Mouse (Mus musculus) embryonic facial prominence, embryonic 12.5 days (tissue): ENCODE data around the gene Rcor2. TPM values are rescaled to one million over a fixed set of nuclear protein-coding genes. Genes with fewer than 3 reads are reported as not detected.

ENCODE experiments used
- ATAC-seq: fragments of 200-750 bp; cut with Nextera tagmentation; 2 replicates; pipeline ENCODE4 v1.8.0; 2017; ENCODE audit not compliant: insufficient number of reproducible peaks, insufficient read depth, low FRiP score, low TSS enrichment
- H3K27ac ChIP-seq: fragments of 300-500 bp; sonication (generic); 2 replicates; pipeline ENCODE4 v1.5.1; 2016; ENCODE audit warnings: mild to moderate bottlenecking
- H3K27me3 ChIP-seq: fragments of 300-500 bp; sonication (generic); 2 replicates; pipeline ENCODE4 v1.6.1; 2016; ENCODE audit warnings: mild to moderate bottlenecking, moderate library complexity
- H3K36me3 ChIP-seq: fragments of 300-500 bp; sonication (generic); 2 replicates; pipeline ENCODE4 v1.6.1; 2016; ENCODE audit warnings: mild to moderate bottlenecking
- H3K4me1 ChIP-seq: fragments of 300-500 bp; sonication (generic); 2 replicates; pipeline ENCODE4 v1.6.1; 2016
- H3K4me2 ChIP-seq: fragments of 300-500 bp; sonication (generic); replicated peaks from 2 replicates; pipeline ENCODE4 v1.6.1; 2016; ENCODE audit warnings: mild to moderate bottlenecking, moderate library complexity
- H3K4me3 ChIP-seq: fragments of 300-500 bp; sonication (generic); 2 replicates; pipeline ENCODE4 v1.5.1; 2016; ENCODE audit warnings: mild to moderate bottlenecking
- H3K9ac ChIP-seq: fragments of 300-500 bp; sonication (generic); 2 replicates; pipeline ENCODE4 v1.6.1; 2016; ENCODE audit warnings: mild to moderate bottlenecking, moderate library complexity
- H3K9me3 ChIP-seq: fragments of 300-500 bp; sonication (generic); 2 replicates; pipeline ENCODE4 v1.6.1; 2016; ENCODE audit warnings: mild to moderate bottlenecking, moderate library complexity
- WGBS: fragments of 180-500 bp; shearing (Covaris S2); methylation state at CpG from one replicate; pipeline ENCODE4 v1.1.7; 2016; 5-methylcytosine and 5-hydroxymethylcytosine counted together
- polyA plus RNA-seq: library from polyadenylated mRNA; unstranded; fragments of >200 nt; fragmentation: Nextera tagmentation; extraction: Ambion mirVana; gene quantifications from 2 replicates; pipeline ENCODE4 v1.2.1, GENCODE M21; 2016

The Rcor2 gene
- polyA plus RNA-seq, 1 experiment from 2014 or later = 43.5 TPM

DNA sequence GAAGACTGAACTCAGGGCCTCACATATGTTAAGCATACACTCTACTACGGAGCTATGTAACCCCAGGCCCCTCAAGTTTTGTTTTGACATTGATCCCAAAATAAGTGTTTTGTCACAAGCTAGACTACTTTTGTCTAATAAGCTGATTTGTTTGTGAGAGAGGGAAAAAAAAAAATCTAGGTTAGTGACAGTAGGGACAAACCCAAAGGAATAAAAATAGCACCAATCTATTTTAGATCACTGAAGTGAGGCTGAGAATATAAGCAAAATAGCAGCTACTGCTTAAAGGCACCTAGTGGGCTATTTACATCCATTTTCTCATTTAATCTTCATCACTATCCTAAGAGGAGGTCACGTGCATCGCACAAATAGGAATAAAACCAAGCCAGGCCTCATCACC lies 27.6 kb upstream of the Rcor2 start:
- Histone ChIP-seq H3K27me3 (no peaks in the 10 kb centered on the region), H3K36me3 (0 out of 2 replicates have a peak, but pooled peaks cover 6% of the 10 kb centered on the region), H3K4me2 (peak overlapping the region; percentile 79), H3K27ac (no peak overlapping the region), H3K4me3 (peak overlapping the region; percentile 68; the same call in 1 of the 2 replicates), H3K9me3 (no peaks in the 10 kb centered on the region), H3K4me1 (peaks cover 11% of the 10 kb centered on the region), H3K9ac (peak overlapping the region; percentile 78)
- no peak for ATAC-seq
- WGBS = 86% methylated on average over 3 of the region's 3 CpGs

DNA sequence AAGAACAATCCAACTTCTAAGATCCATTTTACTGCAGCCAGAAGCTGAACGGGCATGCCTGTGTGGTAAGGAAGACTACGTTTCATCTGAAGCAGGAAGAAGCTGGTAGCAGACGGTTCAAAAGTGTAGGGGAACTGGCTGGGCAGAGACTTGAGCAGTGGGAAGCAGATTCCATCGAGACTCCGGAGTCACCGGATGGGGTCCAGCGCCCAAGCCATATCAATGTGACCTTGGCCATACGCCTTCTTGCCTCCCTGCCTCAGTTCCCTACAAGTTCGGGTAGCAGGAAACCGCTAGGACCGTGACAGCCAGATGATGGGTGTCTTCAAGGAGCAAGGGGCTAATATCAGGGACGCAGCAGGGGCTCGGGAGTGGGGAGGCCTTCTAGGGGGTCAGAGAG lies 26.8 kb upstream of the Rcor2 start:
- Histone ChIP-seq H3K9ac (peak overlapping the region; percentile 78), H3K27me3 (no peaks in the 10 kb centered on the region), H3K27ac (peak overlapping the region; percentile 81), H3K4me1 (peaks cover 11% of the 10 kb centered on the region), H3K4me3 (peak overlapping the region; percentile 68), H3K4me2 (peak overlapping the region; percentile 79), H3K9me3 (no peaks in the 10 kb centered on the region), H3K36me3 (0 out of 2 replicates have a peak, but pooled peaks cover 6% of the 10 kb centered on the region)
- ATAC-seq = no peak
- WGBS = 4% methylated on average over 13 of the region's 13 CpGs

DNA sequence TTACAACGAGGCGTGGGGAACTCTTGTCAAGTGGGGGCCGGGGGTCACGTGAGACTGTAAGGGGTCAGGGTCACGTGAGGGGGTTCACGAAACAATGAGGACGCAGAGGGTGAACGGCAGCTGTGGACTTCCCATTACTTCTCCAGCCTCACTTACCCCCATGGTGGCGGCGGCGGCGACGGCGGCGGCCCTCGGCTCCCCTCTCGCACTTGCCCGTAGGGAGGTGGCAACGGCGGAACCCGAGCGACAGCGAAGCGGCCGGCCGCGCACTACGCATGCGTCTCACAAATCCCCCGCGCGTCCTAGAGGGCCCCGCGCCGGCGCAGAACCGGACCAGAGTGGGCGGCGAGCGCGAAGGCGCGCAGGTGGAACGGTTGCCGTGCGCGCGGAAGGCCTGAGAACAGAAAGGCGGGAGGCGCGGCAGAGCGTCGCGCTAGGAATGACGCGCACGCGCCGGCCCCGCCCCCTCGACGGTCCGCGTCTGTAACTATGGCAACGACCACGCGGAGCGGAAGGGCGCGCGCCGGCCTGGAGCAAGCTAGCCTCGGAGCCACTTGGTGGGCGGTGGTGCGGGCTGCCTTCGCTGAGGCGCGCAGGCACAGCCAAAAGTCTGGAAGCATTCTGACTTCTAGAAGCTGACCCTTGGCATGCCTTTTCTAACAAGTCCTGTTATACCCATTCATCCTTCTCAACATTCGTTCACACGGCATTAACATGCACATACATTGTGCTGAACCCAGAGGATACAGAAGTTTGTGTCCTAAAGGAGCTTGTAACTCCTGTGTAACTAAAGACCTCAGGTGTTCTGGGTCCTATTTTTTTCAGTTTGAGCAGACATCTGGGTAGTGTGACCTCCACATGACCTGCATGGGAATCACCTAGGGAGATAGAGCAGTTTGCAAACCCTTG lies 26.1 kb upstream of the Rcor2 start, which contains the start of gene Naa40:
Gene Naa40, minus strand, starts transcription at position 402 of the 909 bp plus-strand sequence.
- Histone ChIP-seq H3K27ac (peak within 1 kb of the TSS; percentile 81), H3K9ac (peak within 1 kb of the TSS; percentile 78), H3K9me3 (no peaks in the 10 kb centered on the region), H3K4me2 (peak within 1 kb of the TSS; percentile 79), H3K4me3 (peak within 1 kb of the TSS; percentile 68), H3K4me1 (peaks cover 11% of the 10 kb centered on the region), H3K36me3 (0 out of 2 replicates have a peak, but pooled peaks cover 6% of the 10 kb centered on the region), H3K27me3 (no peaks in the 10 kb centered on the region)
- ATAC-seq = peak; percentile 92
- WGBS = under 1% methylated on average over 80 of the region's 80 CpGs

DNA sequence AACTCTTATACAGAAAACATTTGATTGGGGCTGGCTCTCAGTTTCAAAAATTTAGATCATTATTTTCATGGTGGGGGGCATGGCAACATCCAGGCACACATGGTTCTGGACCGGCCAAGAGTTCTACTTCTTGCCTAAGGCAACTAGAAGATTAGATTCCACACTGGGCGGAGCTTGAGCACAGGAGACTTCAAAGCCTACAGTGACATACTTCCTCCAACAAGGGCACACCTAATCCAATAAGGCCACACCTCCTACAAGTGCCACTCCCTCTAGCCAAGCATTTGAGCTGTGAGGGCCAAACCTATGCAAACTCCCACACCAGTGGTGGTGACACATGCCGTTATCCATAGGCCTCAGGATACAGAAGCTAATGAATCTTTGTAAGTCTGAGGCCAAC lies 21.1 kb upstream of the Rcor2 start:
- WGBS = 70% methylated on average over 3 of the region's 3 CpGs
- H3K9ac ChIP-seq = no peak overlapping the region
- H3K4me1 ChIP-seq = peaks cover 4% of the 10 kb centered on the region; the same call in 1 of the 2 replicates
- ATAC-seq = no peak
- H3K9me3 ChIP-seq = no peaks in the 10 kb centered on the region
- no peak overlapping the region for H3K4me3 ChIP-seq
- no peak overlapping the region for H3K27ac ChIP-seq
- no peak overlapping the region for H3K4me2 ChIP-seq
- no peaks in the 10 kb centered on the region for H3K27me3 ChIP-seq
- no peaks in the 10 kb centered on the region for H3K36me3 ChIP-seq

DNA sequence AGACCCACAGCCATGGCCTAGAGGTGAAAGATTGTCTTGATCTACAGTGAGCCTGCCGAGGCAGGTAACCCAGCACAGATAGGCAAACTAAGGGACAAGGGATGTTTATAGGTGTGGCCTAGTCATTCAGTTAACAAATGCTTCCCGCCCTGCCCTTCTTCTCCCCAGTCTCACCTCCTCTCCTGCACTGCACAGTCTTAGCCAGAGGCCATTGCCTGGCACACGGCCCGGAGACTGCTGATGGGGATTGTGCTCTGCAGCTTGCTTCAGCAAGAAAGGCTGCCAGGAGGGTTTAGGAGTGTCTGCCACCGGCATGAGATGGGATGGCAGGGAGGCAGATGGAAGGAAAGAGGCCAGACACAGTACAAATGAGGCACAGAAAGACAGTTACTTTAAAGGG lies 9.2 kb upstream of the Rcor2 start:
- no peaks in the 10 kb centered on the region for H3K27me3 ChIP-seq
- H3K4me1 ChIP-seq = no peaks in the 10 kb centered on the region
- H3K9ac ChIP-seq = no peak overlapping the region
- no peak for ATAC-seq
- no peak overlapping the region for H3K4me3 ChIP-seq
- 88% methylated on average over 5 of the region's 5 CpGs for WGBS
- no peak overlapping the region for H3K4me2 ChIP-seq
- H3K9me3 ChIP-seq = no peaks in the 10 kb centered on the region
- H3K36me3 ChIP-seq = no peaks in the 10 kb centered on the region
- no peak overlapping the region for H3K27ac ChIP-seq

DNA sequence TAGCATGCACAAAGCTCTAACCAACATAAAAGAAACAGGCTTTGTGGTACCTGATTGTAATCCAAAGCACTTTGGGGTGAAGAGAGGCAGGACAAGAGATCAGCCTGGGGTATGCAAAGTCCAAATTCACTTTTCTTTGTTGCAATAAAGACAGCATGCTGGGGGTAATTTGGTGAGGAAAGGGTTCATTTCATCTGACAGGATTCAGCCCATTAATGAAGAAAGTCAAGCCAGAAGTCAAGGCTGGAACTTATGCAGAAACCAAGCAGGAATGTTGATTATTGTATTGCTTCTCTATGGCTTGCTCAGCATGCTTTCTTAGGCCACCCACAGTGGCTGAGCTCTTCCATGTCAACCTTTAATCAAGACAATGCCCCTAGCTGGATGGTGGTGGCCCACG lies 5.6 kb upstream of the Rcor2 start:
- H3K27ac ChIP-seq = no peak overlapping the region
- H3K27me3 ChIP-seq = no peaks in the 10 kb centered on the region
- no peaks in the 10 kb centered on the region for H3K9me3 ChIP-seq
- 88% methylated on average over 1 of the region's 1 CpGs for WGBS
- no peak for ATAC-seq
- no peak overlapping the region for H3K4me2 ChIP-seq
- H3K4me3 ChIP-seq = no peak overlapping the region
- no peaks in the 10 kb centered on the region for H3K36me3 ChIP-seq
- no peak overlapping the region for H3K9ac ChIP-seq
- H3K4me1 ChIP-seq = peaks cover 24% of the 10 kb centered on the region

DNA sequence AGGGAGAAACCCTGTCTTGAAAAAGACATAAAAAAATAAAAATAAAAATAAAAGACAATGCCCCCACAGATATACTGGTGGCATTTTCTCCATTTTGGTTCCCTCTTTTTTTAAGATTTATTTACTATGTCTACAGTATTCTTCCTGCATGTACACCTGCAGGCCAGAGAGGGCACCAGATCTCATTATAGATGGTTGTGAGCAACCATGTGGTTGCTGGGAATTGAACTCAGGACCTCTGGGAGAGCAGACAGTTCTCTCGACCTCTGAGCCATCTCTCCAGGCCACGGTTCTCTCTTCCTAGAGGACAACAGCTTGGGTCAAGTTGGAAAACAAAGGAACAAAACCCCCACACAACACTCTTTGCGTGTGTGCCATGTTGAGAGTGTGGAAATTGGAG lies 5.2 kb upstream of the Rcor2 start:
- Histone ChIP-seq H3K27ac (no peak overlapping the region), H3K9ac (no peak overlapping the region), H3K9me3 (no peaks in the 10 kb centered on the region), H3K4me1 (peaks cover 29% of the 10 kb centered on the region), H3K27me3 (no peaks in the 10 kb centered on the region), H3K4me3 (no peak overlapping the region), H3K4me2 (no peak overlapping the region), H3K36me3 (no peaks in the 10 kb centered on the region)
- 92% methylated on average over 3 of the region's 3 CpGs for WGBS
- ATAC-seq = no peak

DNA sequence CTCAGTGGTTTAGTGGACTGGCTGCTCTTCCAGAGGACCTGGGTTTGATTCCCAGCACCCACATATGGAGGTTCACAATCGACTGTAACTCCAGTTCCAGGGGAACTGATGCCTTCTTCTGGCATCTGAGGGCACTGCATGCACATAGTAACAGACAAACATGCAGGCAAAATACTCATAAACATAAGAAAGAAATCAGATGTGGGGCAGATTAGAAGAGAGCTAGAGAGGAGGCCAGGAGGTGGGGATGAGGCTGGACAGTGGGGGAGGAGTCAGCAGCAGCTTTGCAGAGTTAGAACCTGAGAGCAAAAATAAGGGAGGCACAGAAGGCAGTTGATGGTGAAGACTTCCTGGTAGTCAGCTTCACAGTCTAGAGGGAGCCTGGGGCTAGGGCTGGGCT lies 4.5 kb upstream of the Rcor2 start:
- H3K9ac ChIP-seq = no peak overlapping the region
- H3K4me1 ChIP-seq = peaks cover 35% of the 10 kb centered on the region
- H3K27me3 ChIP-seq = no peaks in the 10 kb centered on the region
- no peak overlapping the region for H3K4me3 ChIP-seq
- 97% methylated on average over 1 of the region's 1 CpGs for WGBS
- H3K36me3 ChIP-seq = no peaks in the 10 kb centered on the region
- H3K9me3 ChIP-seq = no peaks in the 10 kb centered on the region
- ATAC-seq = no peak
- H3K27ac ChIP-seq = no peak overlapping the region
- H3K4me2 ChIP-seq = no peak overlapping the region

DNA sequence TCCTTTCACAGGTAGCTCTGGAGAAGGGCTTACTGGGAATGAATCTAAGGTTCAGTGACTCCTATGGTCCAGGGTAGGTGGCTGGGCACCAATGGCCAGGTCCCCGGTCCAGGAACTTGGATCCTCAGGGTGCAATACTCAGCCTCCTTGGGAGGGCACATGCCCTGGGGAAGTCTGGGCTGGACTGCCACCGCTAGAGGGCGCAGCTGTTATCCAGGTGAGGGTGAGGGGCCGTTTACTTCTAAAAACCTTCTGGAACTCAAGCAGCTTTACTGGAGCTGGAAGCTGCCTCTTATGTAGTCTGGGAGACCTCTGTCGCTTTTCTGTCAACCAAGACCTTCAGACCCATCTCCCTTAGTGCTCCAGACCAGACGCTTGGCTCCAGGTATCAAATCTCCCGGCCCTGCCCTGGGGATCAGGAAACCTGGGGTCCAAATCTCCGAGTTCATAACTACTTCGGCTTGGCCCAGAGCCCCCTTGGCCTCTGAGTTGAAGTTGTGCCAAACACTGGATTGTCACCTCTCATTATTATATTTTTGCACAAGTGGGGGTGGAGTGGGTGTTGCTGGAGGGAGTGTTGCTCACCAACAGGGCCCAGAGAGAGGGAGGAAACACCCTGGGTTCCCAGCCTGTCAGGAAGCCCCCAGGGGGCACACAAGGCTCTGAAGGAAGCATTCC lies 2.9 kb upstream of the Rcor2 start:
- Histone ChIP-seq H3K9me3 (no peaks in the 10 kb centered on the region), H3K27ac (peak overlapping the region; percentile 97), H3K36me3 (no peaks in the 10 kb centered on the region), H3K9ac (no peak overlapping the region), H3K27me3 (no peaks in the 10 kb centered on the region), H3K4me1 (peaks cover 39% of the 10 kb centered on the region), H3K4me2 (no peak overlapping the region), H3K4me3 (no peak overlapping the region)
- 12% methylated on average over 9 of the region's 9 CpGs for WGBS
- ATAC-seq = no peak

DNA sequence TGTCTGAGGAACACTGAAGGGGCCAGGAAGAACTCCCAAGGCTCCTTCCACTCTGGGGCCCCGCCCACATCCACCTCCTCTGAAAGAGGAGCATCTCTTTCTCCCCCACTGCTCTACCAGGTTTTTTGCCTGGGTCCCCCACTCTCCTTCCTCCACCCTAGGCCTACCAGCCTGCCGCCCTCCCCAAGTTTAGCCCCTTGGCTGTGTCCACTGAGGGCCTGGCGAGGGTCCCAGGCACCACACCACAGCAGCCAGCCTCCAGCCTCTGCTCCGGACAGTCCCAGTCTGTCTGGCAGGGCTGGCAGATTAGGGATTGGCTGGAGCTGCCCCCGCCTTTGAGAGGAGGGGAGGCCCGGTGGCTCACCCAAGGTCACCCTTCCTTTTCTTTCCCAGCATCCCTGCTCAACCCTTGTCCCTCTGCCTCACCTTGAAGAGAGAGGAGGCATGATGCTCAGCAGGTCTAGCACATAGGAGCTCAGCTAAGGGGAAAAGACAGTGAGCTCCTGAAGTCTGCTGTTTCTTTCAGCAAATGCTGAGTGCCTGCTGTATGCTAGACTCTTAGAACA lies 2.3 kb upstream of the Rcor2 start:
- H3K4me1 ChIP-seq = peaks cover 45% of the 10 kb centered on the region
- H3K9me3 ChIP-seq = no peaks in the 10 kb centered on the region
- H3K36me3 ChIP-seq = no peaks in the 10 kb centered on the region
- no peaks in the 10 kb centered on the region for H3K27me3 ChIP-seq
- no peak overlapping the region; the same call in 1 of the 2 replicates for H3K9ac ChIP-seq
- no peak for ATAC-seq
- WGBS = 13% methylated on average over 5 of the region's 6 CpGs
- H3K4me3 ChIP-seq = no peak overlapping the region
- H3K4me2 ChIP-seq = 0 out of 2 replicates have a peak overlapping the region, but pooled peaks have one; percentile 4
- H3K27ac ChIP-seq = peak overlapping the region; percentile 97

DNA sequence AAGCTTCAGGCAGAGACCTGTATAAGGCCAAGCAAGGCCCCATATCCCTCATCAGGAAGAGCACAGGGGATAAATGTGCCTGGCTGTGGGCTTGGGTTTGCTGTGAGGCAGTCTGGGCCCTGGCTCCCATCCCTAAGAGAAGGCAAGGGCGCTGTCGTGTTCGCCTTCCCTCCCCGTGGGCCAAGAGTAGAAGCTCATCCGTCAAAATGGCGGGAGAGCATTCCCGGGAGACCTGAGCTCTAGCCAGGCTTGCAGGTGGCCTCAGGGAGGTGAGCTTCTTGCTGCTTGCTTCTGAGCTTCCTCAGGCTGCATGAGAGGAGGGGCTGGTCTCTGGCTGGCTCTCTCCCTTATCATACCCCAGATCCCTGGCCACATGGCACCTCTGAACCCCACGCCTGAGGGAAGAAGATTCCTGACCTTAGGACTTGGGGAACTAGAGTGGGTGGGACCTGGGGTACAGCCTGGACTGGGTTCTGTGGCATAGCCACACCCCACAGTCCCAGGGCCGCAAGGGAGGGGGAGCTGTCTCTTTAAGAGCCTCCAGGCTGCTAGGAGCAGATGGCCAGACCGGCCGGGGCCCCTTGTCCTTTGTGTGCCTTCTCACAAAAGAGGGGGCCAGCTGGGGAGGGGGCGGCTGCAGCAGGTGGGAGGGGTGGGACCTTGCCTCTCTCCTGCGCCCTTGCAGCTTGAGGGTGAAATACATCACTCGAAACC lies 1.5 kb upstream of the Rcor2 start:
- H3K4me1 ChIP-seq = peaks cover 52% of the 10 kb centered on the region
- H3K9me3 ChIP-seq = no peaks in the 10 kb centered on the region
- no peaks in the 10 kb centered on the region for H3K27me3 ChIP-seq
- no peak overlapping the region for H3K4me3 ChIP-seq
- WGBS = 18% methylated on average over 14 of the region's 14 CpGs
- H3K9ac ChIP-seq = peak overlapping the region; percentile 11; the same call in 1 of the 2 replicates
- H3K4me2 ChIP-seq = peak overlapping the region; percentile 16
- H3K36me3 ChIP-seq = peaks cover 4% of the 10 kb centered on the region; the same call in 1 of the 2 replicates
- H3K27ac ChIP-seq = peak overlapping the region; percentile 97
- ATAC-seq = no peak
